Mouse (Mus musculus) layer of hippocampus, postnatal 25 days (tissue): ENCODE results near the gene Gart. TPM values are rescaled to one million over a fixed set of nuclear protein-coding genes. Genes with fewer than 3 reads are reported as not detected.
A peak's percentile ranks its signal among the peaks of the same experiment; 100 is the strongest.
"Not testable (repeated sequence)": the region's sequence is repeated elsewhere in the genome, so short reads cannot be mapped to it uniquely, and the experiment has no call there.

Experiments
- DNase-seq, 2 experiments: peaks; one replicate each; pipeline ENCODE4 v3.0.0; 2022; ENCODE audit warnings: mixed read lengths in 2 of 2, low spot score in 1 of 2; ENCODE audit errors: extremely low spot score in 1 of 2
- total RNA-seq, 2 experiments: library from RNA; stranded (reverse); gene quantifications; 2 replicates each; pipeline ENCODE4 v1.2.3; 2021

Gene Gart
- total RNA-seq, 2 experiments from 2014 or later, result 46.6 to 47.7 TPM

DNA sequence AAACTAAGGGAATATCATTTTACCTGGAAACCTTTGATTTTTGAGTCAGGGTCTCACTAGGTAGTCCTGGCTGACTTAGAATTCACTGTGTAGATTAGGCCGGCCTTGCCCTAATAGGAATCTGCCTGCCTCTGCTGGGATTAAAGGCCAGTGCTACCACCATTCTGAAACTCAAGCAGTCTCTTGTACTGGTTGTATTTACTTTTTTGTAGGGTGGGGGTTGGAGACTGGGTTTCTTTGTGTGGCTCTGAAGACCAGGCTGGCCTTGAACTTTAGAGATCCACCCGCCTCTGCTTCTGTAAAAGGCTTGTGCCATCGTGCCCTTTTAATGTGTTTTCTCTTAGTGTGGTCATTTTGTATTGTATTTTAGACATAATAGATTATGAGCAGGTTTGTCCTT lies 2.5 kb upstream of the Gart start:
- no peak for DNase-seq

DNA sequence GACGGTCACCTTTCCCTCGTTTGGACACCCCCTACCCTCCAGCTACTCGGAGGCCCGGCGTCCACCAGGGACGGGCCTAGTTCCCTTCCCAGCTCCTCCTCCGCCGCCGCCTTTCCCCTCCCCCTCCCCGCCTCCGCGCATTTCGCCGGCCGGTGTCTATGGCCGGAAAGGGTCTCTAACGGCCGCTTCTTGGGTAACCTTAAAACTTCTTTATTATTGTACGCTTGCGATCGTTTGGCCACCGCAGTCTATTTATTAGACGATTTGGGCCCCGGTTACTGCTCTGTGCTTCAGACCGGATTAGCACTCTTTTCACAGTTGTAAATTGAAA lies 1.4 kb upstream of the Gart start:
- DNase-seq, result peak; percentile 70 to 71

DNA sequence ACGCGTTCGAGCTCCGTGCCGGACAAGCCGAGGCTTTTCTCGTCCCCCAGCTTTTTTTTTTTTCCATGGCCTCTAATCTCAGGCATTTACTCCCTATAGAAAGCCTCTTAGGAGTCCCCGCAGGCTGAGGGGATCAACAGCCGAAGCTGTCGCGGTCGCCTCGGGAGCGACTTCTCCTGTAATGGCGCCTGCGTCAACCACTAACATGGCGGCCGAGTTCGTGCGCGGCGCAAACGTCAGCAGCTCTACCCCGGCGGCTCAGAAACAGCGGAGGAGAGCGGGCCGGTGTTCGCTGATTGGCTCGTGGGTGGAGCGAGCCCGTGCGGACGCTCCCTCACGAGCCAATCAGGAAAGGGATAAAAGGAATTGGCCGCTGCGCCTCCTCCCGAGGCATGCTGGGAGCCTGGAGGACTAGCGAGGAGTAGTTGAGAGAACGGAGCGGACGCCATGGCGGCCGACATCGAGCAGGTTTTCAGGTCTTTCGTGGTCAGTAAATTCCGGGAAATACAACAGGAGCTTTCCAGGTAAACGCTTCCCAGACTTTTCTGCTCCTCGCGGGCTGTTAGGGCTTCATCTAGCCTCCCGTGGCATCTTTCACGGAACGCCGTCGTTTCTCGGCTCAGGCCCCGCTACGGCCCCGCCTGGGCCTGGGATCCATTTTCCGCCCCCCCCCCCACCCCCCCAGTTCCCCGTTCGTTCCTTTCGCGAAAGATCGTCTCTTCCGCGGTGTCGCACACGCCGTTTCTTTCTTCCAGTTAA lies 888 bp upstream of the Gart start, which contains the start of gene Son:
TSS of gene Son (plus strand) at position 46 of the 759 bp plus-strand sequence.
- DNase-seq, result peak; percentile 87 to 88

DNA sequence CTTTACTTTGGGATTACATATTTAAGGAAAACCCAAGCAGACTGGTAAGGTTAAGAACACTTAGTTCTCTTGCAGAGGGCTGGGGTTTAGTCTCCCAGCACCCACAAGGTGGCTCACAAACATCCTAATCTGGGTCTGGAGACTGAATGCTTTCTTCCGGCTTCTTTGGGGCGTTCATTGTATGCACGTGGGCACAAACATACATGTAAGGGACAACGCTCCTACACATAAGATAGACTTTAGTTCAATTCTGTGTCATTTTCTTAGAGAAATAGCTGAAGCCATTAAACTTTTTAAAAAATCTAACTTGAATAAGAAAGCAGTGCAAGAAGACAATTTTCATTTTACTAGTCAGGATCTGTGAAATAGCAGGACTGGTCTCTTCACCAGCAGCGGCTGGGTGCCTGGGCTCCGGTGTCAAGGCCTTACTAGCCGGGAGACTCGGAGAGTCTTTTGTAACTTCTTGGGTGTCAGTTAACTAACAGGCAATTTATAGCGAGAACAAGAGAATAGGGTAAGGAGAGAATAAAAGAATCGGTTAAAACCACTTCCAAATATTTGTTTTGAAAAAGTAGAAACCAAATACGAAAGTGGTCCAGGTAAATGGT lies 653 bp downstream of the Gart start:
- DNase-seq, result no peak

DNA sequence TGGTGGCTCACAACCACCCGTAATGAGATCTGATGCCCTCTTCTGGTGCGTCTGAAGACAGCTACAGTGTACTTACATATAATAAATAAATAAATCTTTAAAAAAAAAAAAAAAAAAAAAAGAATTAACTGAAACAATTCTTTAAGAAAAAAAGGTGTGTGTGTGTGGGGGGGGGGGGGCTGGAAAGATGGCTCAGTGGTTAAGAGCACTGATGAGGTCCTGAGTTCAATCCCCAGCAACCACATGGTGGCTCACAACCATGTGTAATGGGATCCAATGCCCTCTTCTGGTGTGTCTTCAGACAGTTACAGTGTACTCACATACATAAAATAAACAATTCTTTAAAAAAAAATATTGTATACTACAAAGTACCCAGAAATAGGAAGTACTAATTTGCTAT lies 1.3 kb downstream of the Gart start:
- DNase-seq, result not testable (repeated sequence)

DNA sequence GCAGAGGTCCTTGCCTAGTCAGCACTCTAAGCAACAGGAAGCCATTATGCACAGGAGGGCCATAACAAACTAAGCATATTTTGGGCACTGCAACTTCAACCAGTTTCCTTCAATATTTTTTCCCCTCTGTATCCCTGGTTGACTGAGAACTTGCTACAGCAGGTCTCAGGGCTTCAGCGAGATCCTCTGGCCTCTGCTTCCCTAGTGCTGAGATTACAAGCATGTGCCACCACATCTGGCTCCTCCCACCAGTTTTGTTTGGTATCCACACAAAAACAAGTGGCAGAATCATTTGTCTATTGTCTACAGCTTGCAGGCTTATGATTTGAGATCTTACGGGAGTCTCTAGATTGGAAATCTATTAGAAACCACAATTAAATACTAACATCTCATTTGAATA lies 1.9 kb downstream of the Gart start:
- no peak for DNase-seq

DNA sequence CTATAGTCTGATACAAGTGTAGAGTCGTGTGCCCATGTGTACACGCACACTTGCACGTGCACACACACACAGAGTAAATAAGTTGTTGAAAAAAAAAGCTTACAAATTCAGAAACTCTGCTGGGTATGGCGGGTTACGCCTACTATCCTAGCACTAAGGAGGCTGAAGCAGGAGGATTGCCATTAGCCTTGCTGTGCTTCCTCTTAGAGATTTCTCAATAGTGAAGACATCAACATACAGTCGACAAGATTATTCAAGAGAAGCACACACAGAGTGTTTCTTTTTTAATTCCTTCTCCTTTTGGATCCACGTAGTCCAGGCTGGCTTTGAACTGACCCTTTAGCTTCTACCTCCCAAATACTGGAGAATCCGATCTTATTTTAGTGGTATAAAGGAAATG lies 6.6 kb downstream of the Gart start:
- DNase-seq, result no peak

DNA sequence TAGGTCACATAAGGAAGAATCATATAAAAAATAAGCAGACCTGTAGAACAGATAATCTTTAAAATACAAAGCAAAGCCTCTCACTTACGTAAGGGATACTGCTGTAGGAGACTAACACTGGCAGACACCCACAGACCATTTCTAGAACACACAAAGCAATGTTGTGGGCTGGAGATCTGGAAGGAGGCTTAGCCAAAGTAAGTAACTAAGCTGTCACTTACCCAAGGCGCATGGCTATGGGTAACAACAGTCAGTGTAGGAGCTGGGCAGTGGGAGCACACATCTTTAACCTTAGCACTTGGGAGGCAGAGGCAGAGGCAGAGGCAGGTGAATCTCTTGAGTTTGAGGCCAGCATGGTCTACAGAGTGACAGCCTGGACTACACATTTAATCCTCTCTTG lies 7.1 kb downstream of the Gart start:
- DNase-seq, result no peak

DNA sequence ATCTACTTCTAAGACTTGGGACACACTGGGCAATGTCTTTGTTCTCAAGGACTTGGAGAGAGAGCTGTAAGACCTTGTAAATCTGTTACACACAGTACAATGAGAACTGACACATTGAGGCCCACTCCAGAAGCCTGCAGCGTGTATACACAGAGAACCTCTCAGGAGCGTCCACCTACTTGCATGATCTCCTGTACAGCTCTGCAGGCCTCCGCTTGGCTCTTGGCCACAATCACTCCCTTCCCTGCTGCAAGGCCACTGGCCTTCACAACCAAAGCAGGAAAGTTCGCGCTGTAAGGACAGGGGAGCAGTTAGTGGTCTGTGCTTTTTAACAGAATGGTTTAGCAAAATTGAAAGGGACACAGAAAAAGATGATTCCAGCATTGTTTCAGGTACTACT lies 7.6 kb downstream of the Gart start:
- DNase-seq, result no peak

DNA sequence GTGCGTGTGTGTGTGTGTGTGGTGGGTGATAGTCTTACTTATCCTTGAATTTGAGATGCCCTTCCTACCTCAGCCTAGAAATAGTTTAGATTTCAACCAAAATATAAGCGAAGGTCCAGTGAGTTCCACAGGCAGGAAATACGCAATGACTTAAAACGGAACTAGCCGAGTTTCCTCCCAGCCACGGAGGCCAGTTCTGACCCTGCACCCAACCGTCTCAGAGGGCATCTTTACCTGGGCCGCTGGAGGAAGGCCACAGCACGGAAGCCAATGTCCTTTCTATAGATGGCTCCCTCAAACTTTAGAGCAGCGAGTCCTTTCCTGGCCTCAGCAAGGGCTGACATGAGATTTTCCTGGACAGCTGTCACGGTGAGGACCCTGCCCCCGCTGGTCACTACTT lies 13.1 kb downstream of the Gart start:
- no peak for DNase-seq

DNA sequence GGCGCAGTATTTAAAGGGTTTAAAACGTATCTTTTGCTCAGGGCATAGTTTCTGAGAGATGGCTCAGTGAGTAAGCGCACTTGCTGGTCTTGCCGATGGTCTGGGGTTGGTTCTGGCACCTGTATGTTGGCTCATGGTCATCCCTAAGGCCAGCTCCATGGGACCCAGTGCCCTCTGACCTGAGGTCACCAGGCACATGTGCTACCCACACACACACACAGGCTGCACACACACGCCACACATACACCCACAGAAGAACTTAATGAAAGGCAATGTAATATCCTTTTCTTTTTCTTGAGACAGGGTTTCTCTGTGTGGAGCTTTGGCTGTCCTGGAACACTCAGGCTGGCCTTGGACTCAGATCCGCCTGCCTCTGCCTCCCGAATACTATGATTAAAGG lies 13.8 kb downstream of the Gart start:
- no peak for DNase-seq

DNA sequence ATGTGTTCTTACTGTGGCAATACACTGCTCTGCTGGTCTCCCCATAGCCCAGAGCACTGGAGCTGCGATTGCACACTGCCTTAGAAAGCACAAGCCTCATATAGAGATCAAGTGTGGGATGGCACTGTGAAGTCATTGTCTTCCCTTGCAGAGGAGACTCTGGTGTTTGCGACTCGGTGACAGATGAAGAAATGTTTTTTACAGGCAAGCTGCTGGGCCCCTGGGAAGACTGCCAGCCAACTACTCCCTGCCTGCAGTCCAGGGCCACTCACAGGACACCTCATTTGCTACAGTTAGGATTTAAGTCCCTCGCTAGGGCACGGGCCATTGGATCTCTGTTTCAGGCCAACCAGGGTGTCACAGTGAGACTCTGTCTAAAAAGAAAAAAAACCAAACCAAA lies 14.3 kb downstream of the Gart start:
- DNase-seq, result no peak

DNA sequence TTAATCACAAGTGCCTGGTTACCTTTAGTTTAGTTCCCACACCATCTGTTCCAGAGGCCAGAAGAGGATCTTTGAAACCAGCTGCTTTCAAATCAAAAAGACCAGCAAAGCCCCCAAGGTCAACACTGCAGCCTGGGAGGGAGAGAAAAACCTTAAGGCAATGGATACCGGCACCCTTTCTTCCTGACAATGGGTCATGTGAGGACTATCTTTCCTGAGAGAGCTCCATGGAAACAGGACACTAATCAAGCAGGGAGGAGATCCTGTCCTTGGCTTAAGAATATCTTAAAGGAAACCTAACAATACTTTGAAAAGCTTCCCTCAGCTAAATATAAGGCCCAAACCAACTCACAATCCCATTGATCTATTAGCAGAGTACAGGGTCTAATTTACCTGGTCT lies 16.2 kb downstream of the Gart start:
- DNase-seq, result no peak

DNA sequence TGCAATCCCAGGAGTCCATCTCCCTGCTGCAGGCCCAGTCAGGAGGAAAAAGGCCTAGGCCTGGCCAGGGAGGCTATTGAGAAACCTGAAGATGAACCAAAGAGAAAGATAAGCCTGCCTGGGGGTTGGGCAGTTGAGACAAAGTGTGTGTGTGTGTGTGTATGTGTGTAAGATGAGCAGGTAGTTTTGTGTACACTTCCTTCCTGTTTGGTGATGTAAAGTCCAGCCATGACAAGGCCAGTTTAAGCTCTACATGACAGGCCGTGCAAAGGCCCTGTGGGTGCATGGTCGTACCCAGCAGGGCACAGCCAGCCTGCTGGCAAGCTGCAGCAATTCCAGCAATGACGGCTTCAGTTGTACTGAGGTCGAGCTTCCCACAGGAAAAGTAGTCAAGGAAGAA lies 17.0 kb downstream of the Gart start:
- DNase-seq, result no peak

DNA sequence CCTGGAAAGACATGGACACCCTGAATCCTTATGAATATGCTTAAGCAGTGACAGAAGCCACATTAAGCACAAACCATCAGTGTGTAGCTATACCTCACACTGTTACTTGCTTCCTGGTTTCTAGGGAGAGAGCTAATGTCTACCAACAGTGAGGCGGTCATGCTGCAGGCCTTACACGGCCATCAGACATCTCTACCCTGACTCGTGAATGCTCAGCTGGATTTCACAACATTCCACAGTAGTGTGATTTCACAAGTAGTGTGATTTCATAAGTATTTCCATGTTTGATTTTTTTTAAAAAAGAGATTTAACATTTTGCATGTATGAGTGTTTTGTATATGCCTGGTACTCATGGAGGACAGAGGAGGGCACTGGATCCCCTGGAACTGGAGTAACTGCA lies 18.1 kb downstream of the Gart start:
- DNase-seq, result no peak

DNA sequence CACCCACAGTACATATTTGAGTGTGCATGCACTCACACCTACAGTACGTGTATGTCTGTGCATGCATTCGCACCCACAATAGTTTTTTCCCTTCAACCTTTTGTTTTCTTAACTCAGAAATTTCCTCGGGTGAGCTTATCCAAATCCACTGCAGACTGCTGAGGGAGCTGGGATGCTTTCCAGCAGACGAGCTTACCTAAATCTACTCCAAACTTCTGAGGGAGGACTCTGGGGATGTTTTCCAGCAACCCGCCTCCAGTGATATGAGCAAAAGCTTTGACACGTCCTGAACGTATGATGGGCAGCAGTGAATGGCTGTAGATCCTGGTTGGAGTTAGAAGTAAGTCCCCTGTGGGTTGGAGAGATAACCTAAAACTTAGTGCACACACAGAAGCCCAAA lies 18.9 kb downstream of the Gart start:
- DNase-seq, result no peak

DNA sequence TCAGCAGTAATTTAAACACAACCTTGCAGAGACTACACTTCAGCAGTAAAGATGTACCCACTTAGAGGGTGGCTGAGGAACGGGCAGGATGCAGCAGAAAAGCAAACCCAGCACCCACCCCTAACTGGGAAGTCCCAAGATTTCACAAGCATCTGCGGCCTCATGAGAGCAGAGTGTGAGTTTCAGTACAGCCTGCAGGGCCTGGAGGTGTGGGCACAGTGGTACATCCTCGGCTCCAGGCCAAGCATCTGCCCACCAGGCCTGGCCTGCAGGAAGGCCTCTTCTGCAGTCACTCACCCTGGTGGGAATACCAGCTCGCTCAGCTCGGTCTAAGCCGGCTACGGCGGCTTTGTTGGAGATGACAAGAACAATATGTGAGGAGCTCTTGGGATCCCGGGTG lies 23.7 kb downstream of the Gart start:
- no peak for DNase-seq

DNA sequence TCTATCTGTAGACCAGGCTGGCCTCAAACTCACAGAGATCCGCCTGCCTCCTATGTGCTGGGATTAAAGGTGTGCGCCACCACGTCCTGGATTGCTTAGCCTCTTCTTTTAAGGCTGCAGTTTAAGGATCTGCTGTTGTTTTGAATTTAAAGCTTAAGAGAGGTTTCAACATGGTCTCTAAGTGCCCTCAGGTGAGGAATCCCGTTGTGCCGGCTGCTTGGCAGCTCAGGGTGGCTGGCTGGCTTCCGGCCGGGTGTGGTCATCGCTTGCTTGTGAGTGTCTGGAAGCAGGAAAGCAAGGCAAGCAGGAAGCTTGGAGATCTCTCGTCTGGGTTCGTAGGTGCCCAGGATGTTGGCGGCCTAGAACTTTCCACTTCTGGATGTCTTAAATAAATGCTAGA lies 25.8 kb downstream of the Gart start:
- no peak for DNase-seq

DNA sequence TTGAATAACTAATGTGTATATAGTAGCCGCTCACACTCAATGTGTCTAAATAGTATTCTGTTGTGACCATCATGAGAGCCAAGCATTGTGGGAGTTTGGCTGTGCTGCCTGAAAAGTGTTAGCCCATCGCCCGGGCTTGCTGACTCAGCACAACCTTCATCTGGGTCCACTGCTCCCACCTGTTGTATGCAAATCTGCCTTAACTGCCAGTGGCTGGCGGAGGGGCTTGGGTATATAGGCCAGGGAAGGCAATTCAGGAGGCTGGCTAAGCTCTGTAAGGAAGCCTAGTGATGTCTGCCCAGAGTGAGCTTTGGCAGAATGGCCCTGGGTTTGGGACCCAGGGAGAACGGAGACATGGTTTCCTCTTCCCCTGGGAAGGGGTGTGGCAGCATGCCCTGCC lies 26.6 kb downstream of the Gart start:
- no peak for DNase-seq

DNA sequence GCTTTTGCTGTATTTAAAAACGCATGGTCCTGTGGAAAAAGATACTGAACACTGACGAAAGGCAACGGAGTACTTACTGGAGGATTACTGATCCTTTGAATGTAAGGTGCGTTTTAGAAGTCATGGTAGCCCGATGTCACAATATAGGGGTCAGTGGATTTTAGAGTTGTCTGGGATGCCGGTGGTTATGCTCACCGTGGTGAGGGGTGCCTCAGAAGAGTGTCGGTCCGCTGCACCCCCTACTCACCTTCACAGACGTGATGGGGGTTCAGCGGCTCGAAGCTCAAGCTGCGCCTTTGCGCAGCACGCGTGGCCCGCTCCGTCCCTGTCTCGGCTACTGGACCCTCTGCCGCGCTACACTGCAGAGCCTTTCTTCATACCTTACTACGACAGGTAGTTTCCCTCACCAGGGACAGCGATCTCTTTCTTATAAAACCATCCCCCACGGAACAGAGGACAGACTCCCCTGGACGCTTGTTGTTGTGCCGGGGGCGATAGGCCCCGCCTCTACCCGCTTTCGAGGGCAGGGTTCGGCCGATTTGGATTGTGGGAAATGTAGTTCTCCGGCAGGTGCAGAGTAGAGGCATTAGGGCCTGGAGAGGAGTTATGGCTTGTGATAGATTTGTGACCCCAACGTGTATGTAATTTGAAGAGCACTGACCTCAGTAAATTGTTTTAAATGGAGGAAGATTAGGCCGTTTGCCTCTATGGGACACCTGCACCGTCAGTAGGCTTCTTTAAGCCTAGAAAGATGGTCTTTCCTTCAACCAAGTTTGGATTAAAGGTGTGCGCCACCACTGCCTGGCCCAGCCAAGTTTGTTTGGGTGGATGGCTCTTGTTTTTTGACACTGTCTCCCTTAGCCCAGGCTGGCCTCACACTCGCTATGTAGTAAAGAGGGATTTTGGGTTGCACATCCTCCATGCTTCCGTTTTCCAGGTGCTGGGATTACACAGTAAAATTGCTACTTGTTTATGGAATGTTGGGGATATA lies 27.9 kb downstream of the Gart start, which contains the start of gene Dnajc28:
TSS of gene Dnajc28 (minus strand) at position 516 of the 991 bp plus-strand sequence.
- peak; percentile 60 to 67 for DNase-seq

DNA sequence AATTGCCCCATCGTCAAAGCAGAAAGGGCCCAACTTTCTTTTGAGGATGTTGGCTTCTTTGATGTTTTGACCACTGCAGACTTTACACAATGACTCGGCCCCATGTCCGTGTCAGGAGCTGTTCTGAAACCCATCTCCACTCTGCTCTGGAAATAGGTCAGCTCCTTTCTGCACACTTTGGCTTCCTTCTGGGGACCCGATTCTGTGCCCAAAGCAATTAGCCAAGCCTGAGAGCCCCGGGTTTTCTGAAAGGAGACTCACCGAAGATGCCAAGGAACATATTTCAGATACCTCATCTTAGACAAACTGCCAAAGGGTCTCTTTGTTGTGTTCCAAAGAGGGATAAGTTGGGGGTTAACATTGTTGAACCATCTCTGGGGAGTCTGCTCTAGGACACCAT lies 32.2 kb downstream of the Gart start:
- no peak for DNase-seq
